Mouse (Mus musculus) urinary bladder, postnatal 36 days (tissue): Measurements from ENCODE around the gene Ddr2.
"Not testable (repeated sequence)": the region's sequence is repeated elsewhere in the genome, so short reads cannot be mapped to it uniquely, and the experiment has no call there.

Experiments
- DNase-seq, 2 experiments: peaks; one replicate each; pipeline ENCODE4 v3.0.0; 2022; ENCODE audit warnings: low spot score in 2 of 2, mixed read lengths in 1 of 2

Gene Ddr2

GRCm38 (mm10) chr1:170102814-170103213 lies 7.7 kb downstream of the Ddr2 start:
- DNase-seq = not testable (repeated sequence)

- DNase-seq = no peak
These were observed 23.9 kb downstream of the Ddr2 start for GRCm38 (mm10) chr1:170086631-170087030.

- no peak for DNase-seq
These were observed 26.3 kb downstream of the Ddr2 start for GRCm38 (mm10) chr1:170084151-170084796.

DNA sequence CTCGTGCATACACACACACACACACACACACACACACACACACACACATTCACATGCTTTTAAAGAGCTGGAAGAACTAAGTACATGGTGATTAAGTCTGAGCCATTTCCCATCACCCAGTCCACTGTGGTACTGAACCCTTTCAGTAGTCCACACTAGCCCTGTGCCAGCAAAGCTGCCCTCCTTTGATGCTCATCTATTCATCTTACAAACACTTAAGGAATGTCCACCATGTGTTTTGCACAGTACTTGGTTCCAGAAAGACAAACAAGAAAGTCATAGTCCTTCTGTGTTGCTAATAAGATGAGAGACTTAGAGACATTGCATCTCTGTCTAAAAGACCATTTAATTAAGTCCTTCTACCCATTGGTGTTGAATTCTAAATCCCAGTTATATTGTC lies 29.7 kb downstream of the Ddr2 start:
- no peak for DNase-seq

DNA sequence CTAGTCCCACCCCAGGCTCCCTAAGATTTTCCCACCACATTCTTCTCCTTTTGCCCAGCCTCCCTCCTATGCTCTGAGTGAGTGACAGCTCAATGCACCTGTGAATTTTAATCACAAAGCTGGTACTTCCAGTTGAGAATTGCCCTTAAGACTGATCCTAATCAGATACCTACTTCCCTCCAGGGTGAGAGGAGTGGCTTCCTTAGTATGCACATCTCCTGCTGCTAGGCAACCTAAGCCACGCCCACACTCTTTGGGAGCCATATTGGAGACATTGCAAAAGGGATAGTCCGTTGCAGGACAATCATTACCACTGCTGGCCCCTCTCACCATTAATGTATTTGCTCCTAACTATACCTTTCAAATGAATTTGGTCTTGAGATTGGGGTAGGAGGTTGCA lies 31.1 kb downstream of the Ddr2 start:
- DNase-seq = no peak

- DNase-seq = no peak
These were observed 34.2 kb downstream of the Ddr2 start for GRCm38 (mm10) chr1:170076339-170076738.

DNA sequence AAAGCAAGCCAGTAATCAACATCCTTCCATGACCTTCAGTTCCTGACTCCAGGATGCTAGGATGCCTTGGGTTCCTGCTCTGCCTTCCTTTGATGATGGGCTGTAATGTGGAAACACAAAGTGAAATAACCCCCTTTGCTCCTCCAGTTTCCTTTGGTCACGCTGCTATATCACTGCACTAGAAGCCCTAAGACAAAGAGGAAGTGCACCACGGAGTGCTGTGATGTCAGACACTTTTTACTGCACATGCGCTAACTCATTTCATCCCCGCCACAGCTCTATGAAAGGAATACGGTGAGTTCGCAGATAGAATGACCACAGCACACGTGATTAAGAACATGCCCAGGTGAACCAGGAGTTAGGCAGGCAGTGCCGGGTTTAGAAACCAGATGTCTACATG lies 36.8 kb downstream of the Ddr2 start:
- DNase-seq = no peak

- DNase-seq = peak in 1 of 2 experiments; percentile 24
These were observed 41.4 kb downstream of the Ddr2 start for GRCm38 (mm10) chr1:170069143-170069542.

DNA sequence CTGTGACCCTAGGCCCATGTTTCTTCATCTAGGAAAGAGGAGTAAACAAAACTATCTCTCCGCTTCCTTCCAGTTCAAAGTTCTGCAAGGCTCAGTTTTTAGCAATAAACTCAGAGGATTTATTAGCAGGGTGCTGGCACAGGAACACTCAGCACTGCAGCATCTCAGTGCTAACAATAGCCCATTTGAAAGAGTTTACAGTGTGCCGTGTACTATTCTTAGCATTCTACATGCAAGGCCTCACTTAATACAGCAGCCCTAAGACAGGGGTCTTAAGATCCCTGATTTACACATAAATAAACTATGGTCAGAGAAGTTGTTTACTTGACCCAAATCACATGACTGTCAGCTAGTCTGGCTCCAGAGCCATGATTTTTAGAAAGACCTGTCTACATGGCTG lies 44.6 kb downstream of the Ddr2 start:
- DNase-seq = no peak

- DNase-seq = no peak
These were observed 45.6 kb downstream of the Ddr2 start for GRCm38 (mm10) chr1:170065009-170065408.

GRCm38 (mm10) chr1:170064083-170064494 lies 46.5 kb downstream of the Ddr2 start:
- peak in 1 of 2 experiments; percentile 57 for DNase-seq

DNA sequence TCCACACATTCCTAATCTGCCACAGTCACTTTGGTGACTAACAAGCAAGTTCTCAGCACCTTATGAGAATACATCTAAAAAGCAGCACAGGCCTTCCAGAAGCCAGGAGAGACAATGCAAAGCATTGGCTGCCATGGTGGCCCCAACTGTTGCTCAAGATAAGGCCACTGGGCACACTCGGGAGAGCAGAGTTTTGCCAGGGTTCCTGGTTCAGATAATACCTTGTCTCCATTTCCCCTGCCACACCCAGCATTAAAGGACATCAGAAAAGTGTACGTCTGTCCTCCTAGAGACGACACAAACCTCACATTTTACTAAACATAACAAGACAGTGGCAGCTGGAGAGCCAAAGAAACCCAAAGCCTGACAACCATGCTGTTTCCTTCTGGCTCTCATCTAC lies 50.3 kb downstream of the Ddr2 start:
- DNase-seq = no peak

- DNase-seq = no peak
These were observed 51.2 kb downstream of the Ddr2 start for GRCm38 (mm10) chr1:170059347-170059746.

GRCm38 (mm10) chr1:170058051-170058450 lies 52.5 kb downstream of the Ddr2 start:
- DNase-seq = peak; percentile 49 to 66

DNA sequence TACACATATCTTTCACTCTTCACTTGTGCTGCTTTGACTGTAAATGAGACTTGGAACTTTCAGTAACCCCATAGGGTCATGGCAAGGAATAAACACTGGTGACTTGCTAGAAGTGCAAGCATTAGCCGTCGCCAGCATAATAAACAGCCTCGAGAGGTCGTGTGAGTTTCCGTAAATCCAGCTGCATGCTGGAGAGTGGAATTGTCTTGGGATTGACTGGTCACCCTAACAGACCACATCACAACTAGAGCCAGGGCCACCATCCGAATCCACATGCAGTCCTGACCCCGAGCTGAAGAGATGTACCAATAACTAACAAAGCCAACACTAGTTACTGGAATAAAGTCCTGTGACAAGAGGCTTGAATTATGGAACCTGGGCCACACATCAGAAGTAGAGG lies 53.0 kb downstream of the Ddr2 start:
- no peak for DNase-seq

- no peak for DNase-seq
These were observed 53.6 kb downstream of the Ddr2 start for GRCm38 (mm10) chr1:170056921-170057320.

- peak in 1 of 2 experiments; percentile 49 for DNase-seq
These were observed 54.3 kb downstream of the Ddr2 start for GRCm38 (mm10) chr1:170056214-170056613.

DNA sequence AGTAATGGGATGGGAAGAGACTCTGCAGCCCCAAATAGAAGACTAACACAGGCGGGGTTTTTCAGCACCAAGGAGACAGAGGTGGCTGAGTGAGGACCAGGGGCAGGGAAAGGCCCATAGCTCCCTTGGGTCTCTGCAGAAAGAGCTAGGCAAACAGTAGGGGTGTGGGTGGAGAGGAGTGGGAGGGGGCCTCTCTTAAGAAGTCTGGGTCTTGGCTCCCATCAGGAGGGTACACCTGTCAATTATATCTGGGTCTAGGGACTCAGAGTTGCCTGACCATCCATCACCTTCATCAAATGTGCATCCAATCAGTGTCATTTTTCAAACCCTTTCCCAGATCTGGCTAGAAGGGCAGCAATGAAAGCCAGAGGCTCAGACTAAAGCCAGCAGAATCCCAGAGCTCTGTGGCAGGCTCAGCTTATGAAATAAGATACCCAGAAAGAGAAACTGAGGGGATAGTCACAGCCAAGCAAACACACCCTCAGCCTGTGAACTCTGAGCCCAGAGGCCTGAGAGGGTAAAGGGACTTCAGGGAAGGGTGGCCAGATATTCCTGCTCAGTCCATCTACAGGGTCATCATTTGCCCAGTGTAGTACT lies 58.0 kb downstream of the Ddr2 start:
- no peak for DNase-seq

GRCm38 (mm10) chr1:170051631-170052177 lies 58.9 kb downstream of the Ddr2 start:
- no peak for DNase-seq

- no peak for DNase-seq
These were observed 62.1 kb downstream of the Ddr2 start for GRCm38 (mm10) chr1:170048434-170048833.

GRCm38 (mm10) chr1:170044726-170045471 lies 65.7 kb downstream of the Ddr2 start:
- DNase-seq = no peak

- DNase-seq = no peak
These were observed 66.8 kb downstream of the Ddr2 start for GRCm38 (mm10) chr1:170043753-170044152.

- no peak for DNase-seq
These were observed 67.6 kb downstream of the Ddr2 start for GRCm38 (mm10) chr1:170042996-170043395.
